Mouse (Mus musculus): ENCODE data around the gene Lyl1. TPM values are rescaled to one million over a fixed set of nuclear protein-coding genes. Genes with fewer than 3 reads are reported as not detected.

Gene Lyl1
- total and polyA plus RNA-seq, 3 experiments = 88.7 to 149 (median 136) TPM

GRCm38 (mm10) chr8:84711933-84712758 lies 10.9 kb downstream of the Lyl1 start:
- H3K9me3 ChIP-seq (replicated peaks; ENCODE audit: insufficient read depth, low read length) = no peaks in the 10 kb centered on the region
- H3K4me3 ChIP-seq (ENCODE audit: control insufficient read depth in 1 of 2, insufficient read depth in 1 of 2, low read depth in 2 of 2, low read length in 2 of 2) = no peak overlapping the region
- no peak for TF ChIP-seq MXI1 (IDR thresholded peaks at IDR 0.05; ENCODE audit: low read depth, low read length)
- TF ChIP-seq SMC3 (IDR thresholded peaks at IDR 0.05; ENCODE audit: low read depth, low read length) = no peak
- TF ChIP-seq BHLHE40 (IDR thresholded peaks at IDR 0.05; ENCODE audit: borderline replicate concordance, low read depth, low read length) = no peak
- no peak for TF ChIP-seq CTCF (IDR thresholded peaks at IDR 0.05 in 2 of 3, conservative IDR thresholded peaks at IDR 0.05 in 1 of 3; ENCODE audit: control insufficient read depth in 1 of 3, insufficient read depth in 1 of 3, low read depth in 2 of 3, low read length in 3 of 3, poor library complexity in 1 of 3, severe bottlenecking in 1 of 3)
- no peak for TF ChIP-seq UBTF (IDR thresholded peaks at IDR 0.05; ENCODE audit: borderline replicate concordance, insufficient read depth, low read depth, low read length)
- no peak for TF ChIP-seq MAFK (IDR thresholded peaks at IDR 0.05; ENCODE audit: borderline replicate concordance, low read depth, low read length)
- TF ChIP-seq GABPA (IDR thresholded peaks at IDR 0.05; ENCODE audit: low read depth, low read length) = no peak
- TF ChIP-seq POLR2AphosphoS2 (IDR thresholded peaks at IDR 0.05; ENCODE audit: low read length) = no peak
- no peak for TF ChIP-seq MEF2A (IDR thresholded peaks at IDR 0.05; ENCODE audit: extremely low read depth, insufficient replicate concordance, low read depth, low read length, poor library complexity, severe bottlenecking)
- no peak for TF ChIP-seq TCF12 (IDR thresholded peaks at IDR 0.05; ENCODE audit: low read depth, low read length)
- no peak for TF ChIP-seq ETS1 (IDR thresholded peaks at IDR 0.05; ENCODE audit: low read depth, low read length)
- no peak for TF ChIP-seq SIN3A (IDR thresholded peaks at IDR 0.05; ENCODE audit: low read length)
- TF ChIP-seq MYC (IDR thresholded peaks at IDR 0.05; ENCODE audit: low read depth, low read length) = no peak
- DNase-seq (ENCODE audit: low read depth, low spot score) = no peak
- no peaks in the 10 kb centered on the region for H3K27me3 ChIP-seq (ENCODE audit: control insufficient read depth in 1 of 2, insufficient read depth in 2 of 2, low read length in 2 of 2)
- no peak overlapping the region for H3K9ac ChIP-seq (ENCODE audit: control insufficient read depth, low read depth, low read length, poor library complexity, severe bottlenecking)
- H3K36me3 ChIP-seq (ENCODE audit: control insufficient read depth in 1 of 2, insufficient read depth in 2 of 2, low read length in 2 of 2) = peaks cover 0 to 4% of the 10 kb centered on the region in 2 experiments; a peak in 2 of 4 replicates
- H3K79me2 ChIP-seq (ENCODE audit: control insufficient read depth, insufficient read depth, low read length, poor library complexity) = no peaks in the 10 kb centered on the region
- peaks cover 0 to 2% of the 10 kb centered on the region in 2 experiments; a peak in 1 of 4 replicates for H3K4me1 ChIP-seq (ENCODE audit: control insufficient read depth in 1 of 2, insufficient read depth in 2 of 2, low read length in 2 of 2)
- H3K27ac ChIP-seq (ENCODE audit: control insufficient read depth, low read depth, low read length) = no peak overlapping the region

DNA sequence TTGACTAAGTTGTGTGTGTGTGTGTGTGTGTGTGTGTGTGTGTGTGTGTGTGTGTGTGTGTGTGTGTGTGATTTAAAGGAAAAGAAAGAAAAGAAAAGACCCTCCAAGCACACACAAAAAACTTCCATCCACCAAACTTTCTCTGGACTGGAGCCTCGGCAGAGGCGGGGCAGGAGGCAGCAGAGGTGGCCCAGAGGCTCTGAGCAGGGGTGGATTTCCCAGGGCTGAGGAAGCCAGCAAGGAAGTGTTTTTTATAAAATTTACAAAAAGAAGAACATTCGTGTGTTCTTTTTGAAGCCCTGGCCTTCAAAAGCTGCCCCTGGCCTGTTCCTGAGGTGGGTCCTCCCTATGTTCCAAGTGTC lies 11.5 kb downstream of the Lyl1 start:
- H3K27me3 ChIP-seq (ENCODE audit: control insufficient read depth in 1 of 2, insufficient read depth in 2 of 2, low read length in 2 of 2) = no peaks in the 10 kb centered on the region
- no peak overlapping the region for H3K4me3 ChIP-seq (ENCODE audit: control insufficient read depth in 1 of 2, insufficient read depth in 1 of 2, low read depth in 2 of 2, low read length in 2 of 2)
- peaks cover 0 to 2% of the 10 kb centered on the region in 2 experiments; a peak in 1 of 4 replicates for H3K4me1 ChIP-seq (ENCODE audit: control insufficient read depth in 1 of 2, insufficient read depth in 2 of 2, low read length in 2 of 2)
- H3K9ac ChIP-seq (ENCODE audit: control insufficient read depth, low read depth, low read length, poor library complexity, severe bottlenecking) = no peak overlapping the region
- no peak overlapping the region for H3K27ac ChIP-seq (ENCODE audit: control insufficient read depth, low read depth, low read length)
- TF ChIP-seq TCF12 (IDR thresholded peaks at IDR 0.05; ENCODE audit: low read depth, low read length) = no peak
- TF ChIP-seq USF2 (IDR thresholded peaks at IDR 0.05; ENCODE audit: borderline replicate concordance in 1 of 2, insufficient read depth in 1 of 2, low read depth in 1 of 2, low read length in 2 of 2) = no peak
- no peaks in the 10 kb centered on the region for H3K9me3 ChIP-seq (replicated peaks; ENCODE audit: insufficient read depth, low read length)
- H3K79me2 ChIP-seq (ENCODE audit: control insufficient read depth, insufficient read depth, low read length, poor library complexity) = no peaks in the 10 kb centered on the region
- peaks cover 0 to 4% of the 10 kb centered on the region in 2 experiments; a peak in 2 of 4 replicates for H3K36me3 ChIP-seq (ENCODE audit: control insufficient read depth in 1 of 2, insufficient read depth in 2 of 2, low read length in 2 of 2)
- DNase-seq (ENCODE audit: low read depth, low spot score) = no peak
